Mouse (Mus musculus): Measurements from ENCODE around the gene Pbsn.
A peak's percentile ranks its signal among the peaks of the same experiment; 100 is the strongest.
"Not testable (repeated sequence)": the region's sequence is repeated elsewhere in the genome, so short reads cannot be mapped to it uniquely, and the experiment has no call there.

Gene Pbsn

DNA sequence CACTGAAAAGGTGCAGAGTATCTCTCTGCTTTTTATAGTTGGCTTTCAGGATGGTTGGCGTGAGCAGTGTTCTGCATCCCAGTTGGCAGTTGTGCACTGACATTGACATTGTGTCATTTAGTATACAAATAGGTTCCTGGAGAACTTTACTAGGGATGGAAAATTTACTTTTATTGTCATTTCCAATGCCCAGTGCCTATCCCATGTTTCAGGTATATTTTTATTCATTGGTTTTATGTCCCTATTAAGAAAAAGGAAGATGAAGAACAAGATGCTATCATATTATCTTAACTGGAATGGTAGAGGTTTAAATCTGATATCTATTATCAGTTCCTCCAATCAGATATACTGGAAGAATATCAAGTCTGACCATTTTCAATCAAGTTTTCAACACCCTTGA is at the start of gene Pbsn:
Pbsn (minus strand) TSS at position 101 of the 400 bp plus-strand sequence.
- DNase-seq (ENCODE audit: low spot score): no peak

DNA sequence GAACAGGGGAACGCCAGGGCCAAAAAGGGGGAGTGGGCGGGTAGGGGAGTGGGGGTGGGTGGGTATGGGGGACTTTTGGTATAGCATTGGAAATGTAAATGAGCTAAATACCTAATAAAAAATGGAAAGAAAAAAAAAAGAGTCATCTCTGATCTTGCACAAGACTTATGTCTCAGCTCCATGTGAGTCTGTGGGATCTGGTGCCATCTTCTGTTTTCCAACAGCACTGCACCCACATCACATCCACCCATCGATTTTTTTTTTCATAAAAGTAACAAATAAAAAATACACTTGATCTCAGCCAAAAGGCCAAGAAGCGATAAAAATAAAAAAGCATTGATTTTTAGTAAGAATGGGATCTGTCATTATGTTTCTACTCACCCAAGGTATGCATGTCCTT is 26.6 kb upstream of the Pbsn start:
- DNase-seq (ENCODE audit: low spot score): not testable (repeated sequence)

DNA sequence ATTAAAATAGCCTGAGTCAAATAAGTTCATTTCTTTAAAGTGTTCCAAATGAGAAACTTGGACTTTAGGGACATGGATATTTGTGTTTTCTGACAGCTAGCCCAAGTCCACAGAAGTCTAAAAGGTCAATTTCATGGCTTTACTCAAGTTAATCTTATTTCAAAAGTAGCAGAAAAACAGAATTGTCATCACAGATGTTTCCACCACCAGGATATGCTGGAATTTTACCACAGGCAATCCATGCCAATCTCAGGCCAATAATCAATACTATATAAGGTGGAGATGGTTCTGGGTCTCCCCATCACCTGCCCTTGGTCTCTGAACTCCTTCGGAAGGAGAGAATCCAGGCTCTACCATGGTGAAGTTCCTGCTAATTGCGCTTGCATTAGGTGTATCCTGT is 11.0 kb upstream of the Pbsn start, which contains the start of gene Gm14744:
Gm14744 (plus strand) TSS at position 301 of the 400 bp plus-strand sequence.
- DNase-seq (ENCODE audit: low spot score): not testable (repeated sequence)

DNA sequence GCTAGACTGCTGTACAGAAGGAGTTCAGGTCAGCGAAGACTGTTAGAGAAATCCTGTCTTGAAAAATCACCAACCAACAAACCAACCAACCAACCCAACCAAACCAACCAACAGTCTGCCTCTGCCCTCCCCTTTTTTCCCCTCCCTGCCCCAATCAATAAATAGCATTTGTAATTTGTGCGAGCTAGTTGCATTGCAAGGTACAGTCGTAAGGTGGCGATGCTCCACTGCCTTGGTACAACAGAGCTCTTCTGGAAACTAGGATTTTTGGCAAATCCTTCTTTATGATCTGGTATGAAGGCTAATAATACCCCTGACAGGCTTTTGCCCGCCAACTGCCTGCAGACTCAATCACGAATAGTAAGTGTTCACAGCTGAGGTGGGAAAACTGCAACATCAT is 41.4 kb downstream of the Pbsn start:
- DNase-seq (ENCODE audit: low spot score): peak; percentile 8

DNA sequence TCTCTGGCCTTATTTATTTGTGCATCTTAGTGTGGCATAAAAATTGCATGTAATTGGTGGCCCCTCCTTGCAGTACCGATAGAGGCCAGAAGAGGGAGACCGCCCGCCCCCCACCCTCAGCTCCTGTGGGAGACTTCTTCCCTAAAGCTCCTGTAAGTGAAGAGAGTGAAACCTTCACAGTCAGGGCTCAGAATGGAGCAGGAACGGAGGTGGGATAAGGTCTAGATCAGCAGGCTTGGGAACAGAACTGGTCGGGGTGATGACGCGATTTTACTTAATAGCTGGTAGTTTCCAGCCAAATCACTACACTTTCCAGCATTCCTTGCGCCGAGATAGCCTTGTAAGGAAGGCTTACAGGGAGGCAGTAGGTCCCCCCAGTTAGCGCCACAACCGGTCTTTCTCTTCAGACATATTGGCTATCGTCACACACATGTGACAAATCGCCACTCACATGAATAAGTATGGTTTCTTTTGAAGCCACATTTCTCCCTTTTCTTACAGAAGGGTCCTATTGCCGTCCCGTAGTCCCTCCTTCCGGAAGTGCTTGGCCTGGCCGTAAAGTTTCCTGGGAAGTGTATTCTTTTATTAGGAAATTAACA is 42.7 kb downstream of the Pbsn start:
- DNase-seq (ENCODE audit: low spot score): peak; percentile 42

DNA sequence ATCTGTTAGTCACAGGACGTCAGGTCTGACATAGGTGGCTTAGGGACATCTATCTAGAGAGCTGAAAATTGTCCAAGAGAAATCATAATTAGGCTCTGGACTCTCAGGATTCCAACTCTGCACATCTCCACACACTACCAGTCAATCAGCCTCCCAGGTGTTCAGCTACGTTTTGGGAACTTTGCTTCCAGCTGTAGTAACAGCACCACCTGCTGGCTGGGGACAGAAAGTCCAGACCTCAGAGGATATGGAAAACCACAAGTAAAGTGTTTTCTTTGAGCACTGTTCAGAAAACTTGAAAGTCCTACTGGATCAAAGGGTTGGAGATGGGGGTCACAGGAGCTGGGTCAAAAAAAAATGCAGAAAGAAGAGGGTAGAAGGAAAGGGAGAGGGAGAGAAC is 44.8 kb downstream of the Pbsn start:
- peak; percentile 53 for DNase-seq (ENCODE audit: low spot score)

DNA sequence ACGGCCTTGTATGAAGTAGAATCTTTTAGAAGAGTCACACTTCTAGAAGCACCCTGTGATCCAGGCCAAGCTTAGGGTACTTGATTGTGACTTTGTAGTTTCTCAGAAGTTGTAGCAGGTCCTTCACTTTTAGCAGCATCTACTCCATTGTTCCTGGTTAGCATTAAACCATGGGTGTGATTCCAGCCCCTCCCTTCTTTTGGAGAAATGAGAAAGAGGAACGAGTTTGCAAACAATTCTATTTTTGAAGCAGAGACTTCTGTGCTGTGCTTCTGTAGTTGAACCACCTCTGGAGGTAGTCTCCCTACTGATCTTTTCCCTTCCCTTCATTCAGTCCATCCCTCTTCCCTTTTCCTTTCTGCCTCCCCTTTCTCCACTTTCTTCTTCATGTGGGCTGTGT is 51.1 kb downstream of the Pbsn start:
- no peak for DNase-seq (ENCODE audit: low spot score)

DNA sequence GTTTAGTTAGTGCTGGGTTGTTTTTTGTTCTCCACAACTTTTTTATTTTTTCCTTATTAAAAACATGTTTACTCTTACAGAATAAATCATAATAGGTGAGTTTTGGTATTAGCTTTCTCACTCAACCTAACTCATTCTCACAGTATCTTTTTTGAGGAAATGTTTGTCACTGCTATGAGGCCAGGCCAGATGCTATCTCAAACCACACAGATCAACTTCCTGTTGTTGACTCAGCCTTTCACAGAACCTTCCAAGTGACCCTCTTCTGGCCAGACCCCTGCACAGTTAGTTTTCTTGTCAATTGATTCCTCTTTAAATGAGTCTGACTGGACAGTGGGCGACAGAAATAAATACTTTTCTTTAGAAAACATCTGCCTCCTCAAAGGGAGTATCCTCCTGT is 51.9 kb downstream of the Pbsn start:
- DNase-seq (ENCODE audit: low spot score): no peak

DNA sequence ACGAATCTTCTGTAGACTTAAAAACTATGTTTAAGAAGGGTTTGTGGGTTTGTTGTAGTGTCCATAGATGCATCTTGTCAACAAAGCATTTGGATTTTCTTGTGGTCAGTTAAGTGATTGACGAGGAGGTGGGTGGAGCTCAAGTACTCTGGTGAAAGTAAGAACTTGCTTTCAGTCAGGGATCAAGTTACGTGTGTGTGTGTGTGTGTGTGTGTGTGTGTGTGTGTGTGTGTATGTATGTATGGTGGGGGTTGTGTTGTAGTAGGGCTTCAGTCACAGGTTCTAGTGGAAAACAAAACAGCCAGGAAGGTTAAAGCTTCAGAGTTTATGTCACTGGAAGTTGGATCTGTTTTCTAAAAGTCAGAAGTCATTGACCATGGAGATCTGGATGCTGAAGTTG is 53.9 kb downstream of the Pbsn start:
- no peak for DNase-seq (ENCODE audit: low spot score)

DNA sequence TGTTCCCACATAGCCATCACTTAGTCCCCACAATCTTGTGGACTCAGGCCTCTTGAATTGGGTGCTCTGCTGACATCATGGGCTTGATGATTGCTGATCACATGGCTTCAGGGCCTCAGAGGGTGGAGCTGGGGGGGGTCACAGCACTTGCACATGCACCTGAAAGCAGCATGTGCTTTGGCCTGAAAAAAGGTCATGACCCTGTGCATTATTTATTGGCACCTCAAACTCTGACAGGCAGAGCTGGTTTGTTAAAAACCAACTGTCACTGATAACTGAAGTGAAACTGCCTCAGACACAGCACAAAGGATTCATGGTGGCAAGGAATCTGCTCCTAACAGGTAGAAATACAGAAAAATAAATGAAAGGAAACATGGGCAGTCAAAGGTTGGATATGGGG is 55.6 kb downstream of the Pbsn start:
- DNase-seq (ENCODE audit: low spot score): no peak

DNA sequence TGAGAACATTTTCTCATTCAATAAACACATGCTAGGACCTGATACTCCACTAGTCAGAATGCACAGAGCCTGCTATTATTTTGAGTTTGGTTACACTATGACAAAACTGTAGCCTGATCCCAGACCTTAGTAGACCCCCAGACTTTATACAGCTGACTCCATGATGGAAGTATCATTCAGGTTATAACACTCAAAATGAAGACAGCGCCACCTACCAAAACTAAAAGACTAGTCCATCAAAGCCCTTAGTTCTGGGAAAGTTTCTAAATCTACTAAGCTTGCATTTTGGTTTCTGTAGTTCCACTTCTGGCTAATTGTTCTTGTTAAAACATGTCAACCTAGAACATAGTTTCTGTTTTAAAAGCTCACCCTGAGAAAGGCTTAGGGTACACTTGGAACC is 56.5 kb downstream of the Pbsn start:
- DNase-seq (ENCODE audit: low spot score): no peak

DNA sequence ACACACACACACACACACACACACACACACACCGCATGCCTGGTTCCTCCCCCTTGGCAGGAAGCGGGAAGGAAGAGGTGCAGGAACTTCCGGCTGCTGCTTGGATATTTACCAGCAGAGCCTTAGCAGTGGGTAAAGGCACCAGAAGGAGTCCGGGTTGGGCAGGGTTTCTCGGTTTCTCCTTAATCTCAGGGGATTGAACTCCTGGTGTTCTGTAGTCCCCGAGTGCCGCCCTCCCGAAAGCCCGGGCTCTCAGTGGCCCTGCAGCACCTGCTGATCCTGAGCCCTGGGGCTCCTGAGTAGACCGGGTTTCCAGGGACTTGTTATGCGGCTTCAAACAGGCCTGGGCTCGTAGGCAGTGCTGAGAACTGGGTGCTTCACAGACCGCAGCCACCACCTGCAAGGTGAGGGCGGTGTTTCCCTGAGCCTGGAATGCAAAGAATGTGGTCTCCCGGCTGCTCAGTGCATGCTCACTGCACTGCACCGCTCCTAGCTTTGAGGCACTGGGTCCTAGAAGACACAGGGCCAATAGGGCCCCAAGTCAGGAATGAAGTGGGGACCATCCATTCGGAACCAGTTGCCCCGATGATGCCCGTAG is 57.1 kb downstream of the Pbsn start, which contains the start of gene Prkx:
Prkx (minus strand) TSS at position 41 of the 598 bp plus-strand sequence.
- DNase-seq (ENCODE audit: low spot score): peak; percentile 56

DNA sequence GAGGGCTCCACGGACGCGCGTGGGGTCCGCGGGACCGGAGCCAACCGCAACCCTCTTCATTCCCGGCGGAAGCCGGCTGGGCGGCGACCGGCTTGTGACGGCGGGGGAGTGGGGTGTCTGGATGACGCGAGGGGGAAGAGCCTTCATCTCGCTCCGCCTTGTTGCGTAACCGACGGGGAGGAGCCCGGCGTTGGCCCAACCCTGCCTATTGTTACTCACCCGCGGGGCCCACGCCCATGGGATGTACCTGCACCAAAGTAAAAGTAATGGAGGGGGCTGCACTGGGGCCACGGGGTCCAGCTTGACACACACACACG is 57.6 kb downstream of the Pbsn start:
- peak; percentile 88 for DNase-seq (ENCODE audit: low spot score)

DNA sequence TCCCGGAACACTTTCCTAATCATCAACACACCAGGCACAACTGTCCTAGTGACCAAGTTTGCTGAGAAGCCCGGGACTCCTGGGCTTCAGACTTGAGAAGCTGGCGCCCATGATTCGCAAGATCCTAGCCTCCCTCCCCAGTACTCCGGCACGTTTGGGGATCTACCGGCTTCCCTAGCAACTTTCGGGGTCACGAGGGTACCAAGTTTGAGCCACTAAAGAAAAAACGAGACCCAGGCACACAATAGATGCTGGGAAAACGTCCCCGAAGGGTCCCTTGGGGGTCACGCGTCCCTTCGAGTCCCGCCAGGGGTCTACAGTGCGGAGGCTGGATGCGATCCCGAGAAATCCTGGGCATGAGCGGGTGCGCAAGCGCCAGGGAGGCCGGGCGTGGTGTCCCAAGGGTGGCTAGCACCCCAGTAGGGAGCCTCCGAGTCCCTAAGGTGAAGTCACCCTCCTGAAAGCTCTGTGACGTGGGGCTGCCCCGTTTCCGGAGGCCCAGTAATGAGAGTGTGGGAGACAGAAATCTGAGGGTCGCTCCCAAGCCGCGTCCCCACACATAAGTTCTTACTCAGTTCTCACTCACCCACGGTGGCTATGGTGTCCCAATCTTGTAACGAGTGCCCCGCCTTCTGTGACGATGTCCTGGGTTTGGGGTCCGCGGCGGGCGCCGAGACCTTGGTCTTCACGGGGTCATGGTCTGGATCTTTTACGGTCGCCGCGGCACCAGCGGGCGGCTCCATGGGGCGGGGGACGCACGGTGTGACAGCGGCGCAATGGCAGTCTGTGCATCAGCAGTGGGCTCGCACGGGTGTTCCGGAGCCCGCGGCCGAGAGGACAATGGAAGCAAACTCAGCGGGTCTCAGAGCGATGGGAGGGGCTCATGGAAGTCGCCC is 58.2 kb downstream of the Pbsn start:
- peak; percentile 8 for DNase-seq (ENCODE audit: low spot score)

DNA sequence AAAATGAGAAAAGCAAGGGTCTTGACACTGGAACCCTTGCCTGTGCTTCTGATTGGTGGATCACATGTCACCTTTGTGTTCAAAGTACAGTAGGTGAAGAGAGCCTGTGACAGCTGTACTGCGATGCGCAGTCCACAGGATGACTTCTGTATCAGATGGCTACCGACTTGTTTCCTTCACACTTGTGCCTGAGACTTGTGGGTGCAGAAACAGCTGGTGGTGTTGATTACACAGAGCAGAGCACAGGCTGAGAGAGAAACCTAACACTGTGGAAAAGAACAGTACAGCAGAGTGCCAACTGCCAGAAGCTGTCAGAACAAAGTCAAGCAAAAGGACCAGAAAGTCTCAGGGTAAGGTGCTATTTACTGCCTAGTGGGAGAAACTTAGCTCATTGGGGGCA is 64.7 kb downstream of the Pbsn start:
- DNase-seq (ENCODE audit: low spot score): no peak

Data from embryo, embryonic 10 days (tissue).